Mouse (Mus musculus): ENCODE measurements around the gene Ilk.

The Ilk gene

DNA sequence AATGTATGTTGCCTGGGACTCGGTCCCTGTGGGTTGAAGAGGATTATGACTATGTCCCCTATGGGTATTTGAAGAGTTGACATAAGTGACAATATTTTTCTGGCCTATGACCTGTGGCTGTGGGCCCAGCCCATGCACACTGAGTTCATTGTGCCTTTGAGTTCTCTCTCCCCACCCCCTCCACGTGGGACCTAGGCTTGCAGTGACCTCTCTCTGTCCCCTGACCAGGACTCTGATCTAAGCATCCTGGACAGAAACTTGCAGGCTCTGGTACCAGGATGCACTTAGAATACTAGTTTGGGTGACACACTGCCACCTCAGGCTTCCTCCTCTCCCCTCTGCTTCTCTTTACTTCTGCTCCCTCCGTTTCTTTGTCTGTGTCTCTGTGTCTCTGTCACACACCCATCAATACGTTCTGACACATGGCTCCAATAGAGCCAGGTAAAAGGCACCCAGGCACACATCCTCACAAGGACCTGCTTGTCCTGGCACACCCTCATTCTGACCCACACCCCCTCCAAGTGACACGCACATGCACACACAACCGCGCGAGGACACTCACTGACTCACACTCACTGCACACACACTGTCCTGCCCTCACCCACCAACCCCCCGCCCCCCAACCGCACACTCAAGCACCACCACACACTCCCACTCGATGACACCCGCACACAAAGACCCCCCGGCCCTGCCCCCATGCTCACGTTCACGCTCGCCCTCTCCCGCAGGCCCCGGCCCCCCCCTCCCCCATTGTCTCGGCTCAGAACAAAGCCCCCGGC, 50.3 kb downstream of the Ilk start:
- no peak for DNase-seq (ENCODE audit: low read depth)

DNA sequence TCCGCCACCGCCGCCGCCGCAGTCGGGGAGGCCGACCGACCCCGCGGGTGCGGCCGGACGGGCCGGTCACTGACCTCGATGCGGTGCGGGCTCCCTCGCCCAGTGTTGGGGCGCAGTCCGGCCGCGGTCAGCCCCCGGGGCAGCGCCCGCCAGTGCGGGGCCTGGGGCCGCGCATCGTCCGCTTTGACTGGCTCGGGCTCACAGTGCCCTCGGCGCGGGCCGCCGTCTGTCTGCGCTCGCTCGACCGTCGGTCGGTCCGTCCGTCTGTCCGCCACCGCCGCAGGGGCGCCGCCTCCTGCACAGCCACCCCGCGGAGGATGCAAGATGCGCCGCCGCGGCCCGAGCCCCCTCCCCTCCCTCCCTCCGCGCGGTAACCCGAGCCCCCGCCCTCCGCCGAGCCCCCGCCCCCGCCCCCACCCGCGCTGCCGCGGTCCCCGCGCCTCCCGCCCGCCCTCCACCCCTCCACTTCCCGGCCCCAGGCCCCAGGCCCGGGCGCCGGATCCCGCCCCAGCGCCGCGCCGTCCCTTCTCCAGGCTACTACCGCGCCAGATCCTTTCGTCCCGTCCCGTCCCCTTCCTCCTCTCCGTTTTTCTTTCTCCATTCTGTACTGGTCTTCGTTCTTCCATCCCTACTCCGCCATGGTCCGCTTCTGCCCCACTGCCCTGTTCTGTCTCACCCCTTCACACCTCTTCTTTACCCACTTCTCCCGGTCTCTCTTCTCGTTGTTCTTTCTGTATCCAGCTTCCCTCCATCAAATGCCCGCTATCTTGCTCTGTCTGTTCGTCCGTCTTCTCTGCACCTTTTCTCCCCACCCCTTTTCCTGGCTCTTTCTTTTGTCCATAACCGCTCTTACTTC, 51.1 kb downstream of the Ilk start, which contains the start of gene Dchs1:
Gene Dchs1, minus strand, starts transcription at position 370 of the 856 bp plus-strand sequence.
- DNase-seq (ENCODE audit: low read depth), result no peak

DNA sequence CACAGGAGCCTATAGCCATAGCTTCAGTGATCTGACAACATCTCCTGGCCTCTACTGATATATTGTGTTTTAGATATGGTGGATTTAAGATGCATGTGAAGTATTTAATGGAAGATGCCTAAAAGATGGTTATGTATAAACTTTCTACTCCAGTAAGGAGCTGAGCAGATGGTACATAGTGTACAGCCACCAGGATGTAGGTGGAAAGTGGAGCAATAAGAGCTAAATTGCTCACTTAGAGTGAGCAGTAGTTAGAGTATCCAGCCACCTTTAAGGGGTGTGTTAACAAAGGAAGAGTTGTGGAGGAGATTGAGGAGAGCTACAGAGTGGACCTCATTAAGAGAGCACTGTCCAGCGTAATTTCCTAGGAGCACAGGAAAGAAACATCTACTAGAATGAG, 54.8 kb downstream of the Ilk start:
- DNase-seq (ENCODE audit: low read depth), result no peak

All from fibroblast of lung, adult 2 months (primary cell).